Mouse (Mus musculus) liver, embryonic 14.5 days (tissue): ENCODE data around the gene Cpsf7. TPM values are rescaled to one million over a fixed set of nuclear protein-coding genes. Genes with fewer than 3 reads are reported as not detected.

Experiments used
- ATAC-seq: fragments of 200-750 bp; cut with Nextera tagmentation; 2 replicates; pipeline ENCODE4 v1.8.0; 2017; ENCODE audit warnings: moderate number of reproducible peaks, mild to moderate bottlenecking, moderate library complexity; ENCODE audit not compliant: insufficient read depth
- DNase-seq, 3 experiments: peaks; one replicate each; pipeline ENCODE4 v3.0.0-alpha.2; 2012 to 2013; ENCODE audit warnings: low read depth in 3 of 3, low spot score in 3 of 3
- H3K27ac ChIP-seq: fragments of 300-500 bp; sonication (generic); 2 replicates; pipeline ENCODE4 v1.5.1; 2014; ENCODE audit warnings: moderate library complexity, mild to moderate bottlenecking, control low read depth, inconsistent platforms
- H3K27me3 ChIP-seq: fragments of 300-500 bp; sonication (generic); 2 replicates; pipeline ENCODE4 v1.6.1; 2014; ENCODE audit warnings: mild to moderate bottlenecking, low read length, moderate library complexity; ENCODE audit not compliant: control insufficient read depth, insufficient read depth
- H3K36me3 ChIP-seq: fragments of 300-500 bp; sonication (generic); replicated peaks from 2 replicates; pipeline ENCODE4 v1.6.1; 2014; ENCODE audit warnings: low read depth; ENCODE audit not compliant: control insufficient read depth, insufficient read depth
- H3K4me1 ChIP-seq, 2 experiments: fragments of 200-500 bp in 1 of 2; fragments of 300-500 bp in 1 of 2; sonication (generic) in 1 of 2; replicated peaks; 2 replicates each; pipeline ENCODE4 v1.6.1; 2012 to 2014; ENCODE audit warnings: antibody characterized with exemption in 1 of 2, inconsistent platforms in 1 of 2, low read length in 1 of 2; ENCODE audit not compliant: control insufficient read depth in 2 of 2, insufficient read depth in 2 of 2
- H3K4me2 ChIP-seq: fragments of 300-500 bp; sonication (generic); 2 replicates; pipeline ENCODE4 v1.6.1; 2014; ENCODE audit warnings: low read depth, mild to moderate bottlenecking, control low read depth, moderate library complexity
- H3K4me3 ChIP-seq, 2 experiments: fragments of 200-500 bp in 1 of 2; fragments of 300-500 bp in 1 of 2; sonication (generic) in 1 of 2; 2 replicates each; pipeline ENCODE4 v1.5.1; 2012 to 2014; ENCODE audit warnings: low read depth in 2 of 2, low read length in 2 of 2, mild to moderate bottlenecking in 2 of 2, control low read depth in 1 of 2, inconsistent platforms in 1 of 2, moderate library complexity in 1 of 2; ENCODE audit not compliant: insufficient read depth in 1 of 2
- H3K9ac ChIP-seq: fragments of 300-500 bp; sonication (generic); replicated peaks from 2 replicates; pipeline ENCODE4 v1.6.1; 2014; ENCODE audit warnings: mild to moderate bottlenecking, control low read depth, moderate library complexity
- H3K9me3 ChIP-seq: fragments of 300-500 bp; sonication (generic); 2 replicates; pipeline ENCODE4 v1.6.1; 2016; ENCODE audit warnings: low read length, mixed read lengths; ENCODE audit not compliant: control insufficient read depth
- CTCF ChIP-seq: IDR thresholded peaks from 2 replicates; pipeline ENCODE4 v1.5.1; 2016; ENCODE audit warnings: antibody characterized with exemption, low read depth, control low read depth
- EP300 ChIP-seq: IDR thresholded peaks from 2 replicates; pipeline ENCODE4 v1.6.1; 2016; ENCODE audit warnings: antibody characterized with exemption, low read depth
- WGBS: fragments of 180-500 bp; shearing (Covaris S2); extraction: QIAGEN DNeasy Blood & Tissue Kit; methylation state at CpG from one replicate; pipeline ENCODE4 v1.1.7; 2014; ENCODE audit not compliant: insufficient replicate concordance; 5-methylcytosine and 5-hydroxymethylcytosine counted together
- polyA plus RNA-seq, 2 experiments: library from polyadenylated mRNA; depleted of rRNA in 1 of 2; stranded (reverse) in 1 of 2; unstranded in 1 of 2; fragments of >200 nt; fragmentation: Nextera tagmentation in 1 of 2; extraction: Ambion mirVana in 1 of 2; gene quantifications; 2 replicates each; pipeline versions ENCODE4 v1.2.1 to v1.2.3; 2012 to 2014

Gene Cpsf7
- polyA plus RNA-seq, 2 experiments: 12.8 to 22.9 TPM

DNA sequence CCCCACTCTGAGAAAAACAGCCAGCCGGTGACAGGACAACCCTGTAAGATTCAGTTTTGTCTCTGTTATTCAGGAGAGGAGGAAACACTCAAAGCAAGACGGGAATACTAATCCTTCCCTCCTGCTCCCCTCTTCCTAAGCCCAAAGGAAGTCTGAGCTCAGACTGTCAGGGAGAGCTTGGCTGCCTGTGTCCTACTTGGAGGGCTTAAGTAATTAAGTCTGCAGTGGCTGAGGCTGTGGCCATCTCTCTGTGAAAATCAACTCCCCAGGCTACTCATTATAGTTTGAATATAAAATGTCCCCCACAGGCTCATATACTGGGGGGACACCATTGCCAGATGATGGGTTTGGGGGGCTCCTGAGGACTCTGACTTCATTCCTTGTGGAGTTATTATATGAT lies 28.1 kb upstream of the Cpsf7 start:
- no peaks in the 10 kb centered on the region for H3K9me3 ChIP-seq
- no peak for ATAC-seq
- no peak for TF ChIP-seq EP300
- no peak for TF ChIP-seq CTCF
- H3K9ac ChIP-seq: no peak overlapping the region
- DNase-seq: no peak
- no peak overlapping the region for H3K27ac ChIP-seq
- no peak overlapping the region for H3K4me3 ChIP-seq
- H3K36me3 ChIP-seq: peaks cover 17% of the 10 kb centered on the region
- no peaks in the 10 kb centered on the region; a peak in 1 of 4 replicates for H3K4me1 ChIP-seq
- WGBS: 65% methylated on average over 2 of the region's 2 CpGs
- no peak overlapping the region for H3K4me2 ChIP-seq
- H3K27me3 ChIP-seq: no peaks in the 10 kb centered on the region

DNA sequence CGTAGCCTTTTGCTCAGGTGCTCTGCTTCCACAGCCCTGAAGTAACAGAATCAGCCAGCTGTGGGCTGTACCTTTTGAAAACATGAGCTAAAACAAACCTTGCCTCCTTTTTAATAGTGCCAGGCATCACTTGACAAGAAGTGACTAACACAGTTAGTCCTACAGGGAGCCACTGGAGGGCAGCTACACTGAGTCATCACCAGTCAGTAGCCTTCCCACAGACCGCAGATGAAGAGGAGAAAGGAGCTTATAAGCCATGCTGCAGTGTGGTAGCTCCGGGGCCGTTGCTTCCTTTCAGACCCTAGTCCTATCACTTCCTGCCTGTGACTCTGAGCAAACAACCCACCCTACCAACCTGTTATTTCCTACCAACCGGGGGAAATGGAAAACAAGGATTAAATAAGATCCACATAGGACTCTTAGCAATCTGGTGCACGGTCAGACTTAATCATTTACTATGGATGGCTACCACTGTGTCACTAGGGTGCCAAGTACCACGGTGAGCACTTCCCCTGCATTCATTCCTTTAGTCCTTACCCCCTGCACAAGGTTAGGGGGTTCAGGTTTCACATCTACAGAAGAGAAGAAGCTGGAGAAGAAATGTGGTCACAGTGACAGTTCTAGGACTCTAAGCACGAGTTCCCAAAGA lies 27.4 kb upstream of the Cpsf7 start:
- peaks cover 19% of the 10 kb centered on the region for H3K36me3 ChIP-seq
- no peak overlapping the region for H3K9ac ChIP-seq
- no peak overlapping the region for H3K27ac ChIP-seq
- H3K4me3 ChIP-seq: no peak overlapping the region
- WGBS: 23% methylated on average over 8 of the region's 8 CpGs
- H3K9me3 ChIP-seq: no peaks in the 10 kb centered on the region
- ATAC-seq: no peak
- H3K4me2 ChIP-seq: no peak overlapping the region
- DNase-seq: peak in 1 of 3 experiments; percentile 17
- H3K27me3 ChIP-seq: no peaks in the 10 kb centered on the region
- H3K4me1 ChIP-seq: no peaks in the 10 kb centered on the region; a peak in 1 of 4 replicates
- TF ChIP-seq CTCF (no peak), EP300 (no peak)

GRCm38 (mm10) chr19:10500581-10500980 lies 24.5 kb upstream of the Cpsf7 start:
- H3K4me1 ChIP-seq: no peaks in the 10 kb centered on the region; a peak in 1 of 4 replicates
- no peak overlapping the region for H3K9ac ChIP-seq
- no peak for ATAC-seq
- TF ChIP-seq EP300: no peak
- TF ChIP-seq CTCF: no peak
- no peak overlapping the region for H3K27ac ChIP-seq
- no peak overlapping the region for H3K4me2 ChIP-seq
- no peaks in the 10 kb centered on the region for H3K9me3 ChIP-seq
- no peaks in the 10 kb centered on the region for H3K27me3 ChIP-seq
- no peak overlapping the region for H3K4me3 ChIP-seq
- 91% methylated on average over 8 of the region's 8 CpGs for WGBS
- peaks cover 19% of the 10 kb centered on the region for H3K36me3 ChIP-seq
- no peak for DNase-seq

DNA sequence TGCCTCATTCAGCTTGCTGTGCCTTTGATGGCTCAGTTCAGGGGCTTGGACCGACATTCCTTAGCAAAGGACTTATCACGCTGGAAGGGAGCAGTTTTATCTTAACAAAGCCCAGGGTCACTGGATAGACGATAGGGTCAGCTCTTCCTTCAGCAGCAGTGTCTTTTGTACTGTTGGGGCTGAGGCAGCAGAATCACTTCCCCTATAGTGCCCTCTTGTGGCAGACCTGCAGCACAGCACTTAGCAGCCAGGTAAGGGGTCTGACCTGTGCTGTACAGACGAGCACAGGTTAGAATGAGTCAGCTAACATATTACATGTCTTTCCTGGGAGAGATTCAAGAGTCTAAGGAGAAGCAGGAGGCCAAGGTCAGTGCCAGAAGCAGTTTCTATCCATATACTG lies 22.5 kb upstream of the Cpsf7 start:
- Histone ChIP-seq H3K4me1 (no peaks in the 10 kb centered on the region; a peak in 1 of 4 replicates), H3K27me3 (no peaks in the 10 kb centered on the region), H3K4me3 (no peak overlapping the region), H3K4me2 (no peak overlapping the region), H3K9me3 (no peaks in the 10 kb centered on the region), H3K9ac (no peak overlapping the region), H3K27ac (no peak overlapping the region), H3K36me3 (peaks cover 25% of the 10 kb centered on the region)
- TF ChIP-seq CTCF (peak; percentile 96), EP300 (no peak)
- WGBS: 19% methylated on average over 4 of the region's 4 CpGs
- DNase-seq (no peak), ATAC-seq (peak; percentile 58; the same call in 1 of the 2 replicates)

DNA sequence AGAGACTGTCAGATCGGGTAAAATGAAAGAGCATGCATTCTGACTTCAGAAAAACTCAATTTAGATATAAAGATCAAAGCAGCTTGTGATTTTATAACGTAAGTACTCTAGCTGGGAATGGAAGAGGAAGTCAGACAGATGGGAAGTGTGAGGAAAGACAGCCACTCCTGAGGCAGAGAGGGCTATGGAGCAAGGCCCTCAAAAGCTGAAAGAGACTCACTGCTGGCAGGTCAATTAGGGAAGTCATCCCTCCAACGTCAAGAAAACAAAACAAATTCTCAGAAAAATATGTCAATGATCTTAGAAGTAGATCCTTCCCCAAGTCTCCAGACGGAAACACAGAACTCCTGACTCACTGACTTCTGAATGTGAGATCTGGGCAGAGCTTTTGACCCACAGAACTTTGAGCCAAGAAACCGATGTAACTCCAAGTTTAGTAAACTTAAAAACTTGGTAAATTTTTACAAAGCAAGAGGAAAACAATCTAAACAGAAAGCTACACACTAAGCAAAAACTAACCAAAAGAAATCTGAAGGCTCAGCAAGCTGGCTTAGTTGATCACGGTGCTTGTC lies 14.2 kb upstream of the Cpsf7 start:
- Histone ChIP-seq H3K9ac (no peak overlapping the region), H3K4me1 (no peaks in the 10 kb centered on the region), H3K4me2 (no peak overlapping the region), H3K36me3 (peaks cover 36% of the 10 kb centered on the region), H3K4me3 (no peak overlapping the region), H3K27ac (no peak overlapping the region), H3K27me3 (no peaks in the 10 kb centered on the region), H3K9me3 (no peaks in the 10 kb centered on the region)
- no peak for DNase-seq
- 69% methylated on average over 6 of the region's 6 CpGs for WGBS
- no peak for ATAC-seq
- no peak for TF ChIP-seq CTCF
- no peak for TF ChIP-seq EP300
